Comparison of ENCODE assay signal across 8 mouse cellular contexts in genomic region chr2:120093671-120094430, GRCm38 (mm10).
DNase-seq lines count a peak whose midpoint lies in the region; ATAC-seq and TF ChIP-seq lines count a peak whose summit lies in the region.

No protein-coding gene starts in this region.

- peak in 1 of 2 experiments; percentile 55 for DNase-seq in left cerebral cortex, adult 2 months (ENCODE audit: extremely low spot score in 1 of 2, low spot score in 2 of 2)
- no peak for DNase-seq in left cerebral cortex, adult 11 months (ENCODE audit: low spot score)
- DNase-seq in G1E (ENCODE audit: low spot score) = peak; percentile 50
- DNase-seq in brain, embryonic 14.5 days (ENCODE audit: low read depth) = peak; percentile 51
- DNase-seq in limb, embryonic 10.5 days (ENCODE audit: low spot score) = peak; percentile 69
- DNase-seq in natural killer cell, adult 2 months (ENCODE audit: low spot score in 2 of 2) = peak; percentile 43 to 60
- DNase-seq in urinary bladder, postnatal 36 days (ENCODE audit: low spot score in 2 of 2) = peak; percentile 52 to 62

- no peak overlapping the region for H3K4me2 ChIP-seq in heart, embryonic 11.5 days

- TF ChIP-seq CTCF in left cerebral cortex, adult 2 months (IDR thresholded peaks at IDR 0.05) = peak; percentile 75
- peak; percentile 36; the same call in 1 of the 2 replicates for TF ChIP-seq CTCF in G1E (IDR thresholded peaks at IDR 0.05; ENCODE audit: low read depth, low read length)
- TF ChIP-seq CTCF in brain, embryonic 14.5 days (IDR thresholded peaks at IDR 0.05; ENCODE audit: borderline replicate concordance, extremely low read depth, insufficient read depth, insufficient read length) = peak; percentile 64; the same call in 1 of the 2 replicates

- H3K9me3 ChIP-seq in G1E (replicated peaks) = no peaks in the 10 kb centered on the region
- no peaks in the 10 kb centered on the region for H3K9me3 ChIP-seq in heart, embryonic 11.5 days (replicated peaks; ENCODE audit: control insufficient read depth, low read length)
- no peaks in the 10 kb centered on the region for H3K9me3 ChIP-seq in limb, embryonic 10.5 days (replicated peaks)

- WGBS in heart, embryonic 11.5 days (ENCODE audit: insufficient replicate concordance) = 25% methylated on average over 5 of the region's 5 CpGs
- 74% methylated on average over 5 of the region's 5 CpGs for WGBS in limb, embryonic 10.5 days

- H3K4me1 ChIP-seq in G1E (ENCODE audit: insufficient read depth, low read depth, low read length) = no peaks in the 10 kb centered on the region
- H3K4me1 ChIP-seq in heart, embryonic 11.5 days (ENCODE audit: control insufficient read depth, insufficient read depth, low read length) = peaks cover 30% of the 10 kb centered on the region
- peaks cover 12% of the 10 kb centered on the region; the same call in 1 of the 2 replicates for H3K4me1 ChIP-seq in limb, embryonic 10.5 days

- H3K36me3 ChIP-seq in G1E (replicated peaks) = peaks cover 76% of the 10 kb centered on the region
- H3K36me3 ChIP-seq in heart, embryonic 11.5 days (ENCODE audit: control insufficient read depth, insufficient read depth, low read length) = peaks cover 8% of the 10 kb centered on the region; the same call in 1 of the 2 replicates
- H3K36me3 ChIP-seq in limb, embryonic 10.5 days = peaks cover 7% of the 10 kb centered on the region; the same call in 1 of the 2 replicates

- H3K27ac ChIP-seq in left cerebral cortex, adult 2 months = no peak overlapping the region
- peak overlapping the region; percentile 75 for H3K27ac ChIP-seq in heart, embryonic 11.5 days (ENCODE audit: low read depth, low read length)
- no peak overlapping the region for H3K27ac ChIP-seq in limb, embryonic 10.5 days

- peak; percentile 40 for ATAC-seq in G1E (ENCODE audit: extremely low read depth, insufficient number of reproducible peaks, low FRiP score, poor library complexity, severe bottlenecking)
- 0 out of 2 replicates have a peak, but pooled peaks have one; percentile 7 for ATAC-seq in heart, embryonic 11.5 days (replicated peaks; ENCODE audit: insufficient number of reproducible peaks, low FRiP score, low TSS enrichment)

- no peaks in the 10 kb centered on the region for H3K27me3 ChIP-seq in G1E (ENCODE audit: insufficient read depth, low read length)
- no peaks in the 10 kb centered on the region for H3K27me3 ChIP-seq in heart, embryonic 11.5 days (ENCODE audit: control insufficient read depth, insufficient read depth, low read length)
- no peaks in the 10 kb centered on the region for H3K27me3 ChIP-seq in limb, embryonic 10.5 days (ENCODE audit: low read depth, poor library complexity, severe bottlenecking)

- TF ChIP-seq POLR2A in brain, embryonic 14.5 days (IDR thresholded peaks at IDR 0.05; ENCODE audit: borderline replicate concordance, extremely low read depth, insufficient read depth, insufficient read length, poor library complexity, severe bottlenecking) = no peak

- H3K4me3 ChIP-seq in left cerebral cortex, adult 2 months = no peak overlapping the region
- no peak overlapping the region for H3K4me3 ChIP-seq in G1E (ENCODE audit: low read depth, low read length)
- H3K4me3 ChIP-seq in heart, embryonic 11.5 days (ENCODE audit: low read depth, low read length) = no peak overlapping the region
- H3K4me3 ChIP-seq in limb, embryonic 10.5 days = no peak overlapping the region

- intact Hi-C loops in left cerebral cortex, adult 2 months (cut with DNase I) = no loop called here

- H3K9ac ChIP-seq in heart, embryonic 11.5 days (ENCODE audit: low read depth, low read length) = peak overlapping the region; percentile 18; the same call in 1 of the 2 replicates
